In the genomic region with DNA sequence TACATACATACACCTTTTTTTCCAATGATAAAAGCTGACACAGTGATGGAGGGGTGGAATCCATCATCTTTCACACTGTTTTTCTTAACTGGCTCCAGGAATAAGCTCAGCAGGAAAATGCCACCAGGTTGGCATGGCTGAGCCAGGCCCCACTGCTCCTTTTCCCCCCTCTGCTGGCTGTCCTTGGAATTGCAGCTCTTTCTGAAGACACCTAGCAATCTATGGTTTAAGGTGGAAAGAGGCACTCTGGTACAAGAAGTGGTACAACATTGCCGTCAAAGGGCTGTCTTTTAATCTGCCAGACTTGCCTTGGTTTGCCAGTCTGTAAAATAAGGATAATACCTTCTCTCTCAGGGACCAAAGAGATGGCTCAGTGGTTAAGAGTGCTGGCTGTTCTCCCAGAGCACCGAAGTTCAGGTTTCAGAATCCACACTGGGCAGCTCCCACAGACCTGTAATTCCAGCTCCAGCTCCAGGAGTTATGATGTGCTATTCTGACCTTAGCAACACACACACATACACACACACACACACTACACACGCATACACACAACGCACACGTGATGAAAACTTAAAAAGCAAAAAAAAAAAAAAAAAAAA, we compare ENCODE assay signal across 9 mouse cellular contexts. TPM values are rescaled to one million over a fixed set of nuclear protein-coding genes. Genes with fewer than 3 reads are reported as not detected.
DNase-seq lines count a peak whose midpoint lies in the region; ATAC-seq and TF ChIP-seq lines count a peak whose summit lies in the region.
"Had no signal": no experiment of that assay in that cellular context is flagged by ENCODE, and none has a peak within 500 bp of the region (broad histone marks: within the 10 kb centered on the region; RNA-seq: fewer than 3 reads in every experiment).

No protein-coding gene starts in this region.

- no peaks in the 10 kb centered on the region for H3K4me1 ChIP-seq in cortical plate, adult 2 months (ENCODE audit: control insufficient read depth, insufficient read depth, low read length)
- H3K4me1 ChIP-seq: limb, embryonic 13.5 days had no signal

- H3K79me2 ChIP-seq in C2C12 (ENCODE audit: control insufficient read depth, insufficient read depth): no peaks in the 10 kb centered on the region

- peak; percentile 59 for TF ChIP-seq CTCF in C2C12 (IDR thresholded peaks at IDR 0.05; ENCODE audit: control insufficient read depth, insufficient read depth, insufficient read length)
- peak; percentile 94 for TF ChIP-seq CTCF in cortical plate, adult 2 months (IDR thresholded peaks at IDR 0.05; ENCODE audit: extremely low read depth, insufficient read depth, low read length)

- no peaks in the 10 kb centered on the region for H3K36me3 ChIP-seq in C2C12 (ENCODE audit: control insufficient read depth, insufficient read depth)
- H3K36me3 ChIP-seq: limb, embryonic 13.5 days had no signal

- no peak overlapping the region for H3K27ac ChIP-seq in cortical plate, adult 2 months (ENCODE audit: insufficient read depth, low read length)
- H3K27ac ChIP-seq: limb, embryonic 13.5 days had no signal

- no peak for TF ChIP-seq POLR2A in cortical plate, adult 2 months (IDR thresholded peaks at IDR 0.05; ENCODE audit: extremely low read depth, insufficient read depth, low read length)

- H3K79me3 ChIP-seq in C2C12 (ENCODE audit: low read depth): no peaks in the 10 kb centered on the region

- peak; percentile 82 to 95 for DNase-seq in adrenal gland, adult (ENCODE audit: inconsistent age in 2 of 2, low spot score in 1 of 2)
- DNase-seq in layer of hippocampus, adult 11-12 months (ENCODE audit: low spot score): peak; percentile 86
- DNase-seq in lung, postnatal 10 days: peak; percentile 86
- peak; percentile 79 for DNase-seq in retina, postnatal 7 days (ENCODE audit: low read depth, low spot score)
- DNase-seq in urinary bladder, adult 2 months (ENCODE audit: low spot score): peak; percentile 59

- H3K27me3 ChIP-seq in C2C12 (ENCODE audit: control insufficient read depth, insufficient read depth, insufficient read length): peaks cover 10% of the 10 kb centered on the region
- H3K27me3 ChIP-seq: limb, embryonic 13.5 days had no signal

- H3K4me3 ChIP-seq in C2C12 (ENCODE audit: insufficient read depth, poor library complexity, severe bottlenecking): no peak overlapping the region
- H3K4me3 ChIP-seq in cortical plate, adult 2 months (ENCODE audit: insufficient read depth, low read length): no peak overlapping the region
- H3K4me3 ChIP-seq: limb, embryonic 13.5 days had no signal

- peak; percentile 68; the same call in 1 of the 2 replicates for ATAC-seq in granulocyte monocyte progenitor cell, adult 5-6 weeks (replicated peaks; ENCODE audit: poor library complexity, severe bottlenecking)

- no peak overlapping the region for H3ac ChIP-seq in C2C12 (ENCODE audit: control insufficient read depth, insufficient read length, low read depth)

TF ChIP-seq in C2C12, 6 proteins besides CTCF, POLR2A, EP300 and RAD21:
- TF ChIP-seq MYOD1 (IDR thresholded peaks at IDR 0.05; ENCODE audit: control insufficient read depth, insufficient read length, low read depth) (no peak), CEBPB (IDR thresholded peaks at IDR 0.05; ENCODE audit: low read depth) (no peak), MYOG (IDR thresholded peaks at IDR 0.05; ENCODE audit: control insufficient read depth, extremely low read depth, insufficient read length) (no peak), USF1 (IDR thresholded peaks at IDR 0.05; ENCODE audit: low read depth) (no peak), MAX (IDR thresholded peaks at IDR 0.05) (no peak), FOSL1 (IDR thresholded peaks at IDR 0.05; ENCODE audit: insufficient read depth, low read length, poor library complexity, severe bottlenecking) (no peak)

RNA-seq across cellular contexts. Expression of a gene that starts 25.9 kb away (rescaled TPM):
- polyA plus RNA-seq in C2C12 (2012; fragmentation: generic; extraction: Trizol): 4.3 TPM
- 27.6 and 30.0 TPM in 2 replicates for polyA plus RNA-seq in cortical plate, adult 2 months (2012; rRNA removed)
- 6.4 and 11.8 TPM in 2 replicates for total RNA-seq in granulocyte monocyte progenitor cell, adult 5-6 weeks (2014; fragmentation: Nextera tagmentation)
- 10.1 and 12.5 TPM in 2 replicates for total RNA-seq in granulocyte monocyte progenitor cell, adult 5-6 weeks (2017)
- polyA plus RNA-seq in urinary bladder, adult 2 months (2012; rRNA removed): 8.4 and 9.6 TPM in 2 replicates

RNA-seq across cellular contexts. Expression of a gene that starts 31.1 kb away (rescaled TPM):
- 92.9 TPM for polyA plus RNA-seq in C2C12 (2012; fragmentation: generic; extraction: Trizol)
- polyA plus RNA-seq in cortical plate, adult 2 months (2012; rRNA removed): 116 and 121 TPM in 2 replicates
- 278 and 343 TPM in 2 replicates for total RNA-seq in granulocyte monocyte progenitor cell, adult 5-6 weeks (2014; fragmentation: Nextera tagmentation)
- total RNA-seq in granulocyte monocyte progenitor cell, adult 5-6 weeks (2017): 250 and 268 TPM in 2 replicates
- 116 and 122 TPM in 2 replicates for polyA plus RNA-seq in urinary bladder, adult 2 months (2012; rRNA removed)

RNA-seq across cellular contexts. Expression of a gene that starts 51.2 kb away (rescaled TPM):
- 0.22 TPM for polyA plus RNA-seq in C2C12 (2012; fragmentation: generic; extraction: Trizol)
- 7.5 and 8.4 TPM in 2 replicates for polyA plus RNA-seq in cortical plate, adult 2 months (2012; rRNA removed)
- total RNA-seq in granulocyte monocyte progenitor cell, adult 5-6 weeks (2014; fragmentation: Nextera tagmentation): 1.1 and 1.2 TPM in 2 replicates
- 0.21 and 1.5 TPM in 2 replicates for total RNA-seq in granulocyte monocyte progenitor cell, adult 5-6 weeks (2017)
- polyA plus RNA-seq in urinary bladder, adult 2 months (2012; rRNA removed): 2.3 and 3.0 TPM in 2 replicates
